In the genomic region with DNA sequence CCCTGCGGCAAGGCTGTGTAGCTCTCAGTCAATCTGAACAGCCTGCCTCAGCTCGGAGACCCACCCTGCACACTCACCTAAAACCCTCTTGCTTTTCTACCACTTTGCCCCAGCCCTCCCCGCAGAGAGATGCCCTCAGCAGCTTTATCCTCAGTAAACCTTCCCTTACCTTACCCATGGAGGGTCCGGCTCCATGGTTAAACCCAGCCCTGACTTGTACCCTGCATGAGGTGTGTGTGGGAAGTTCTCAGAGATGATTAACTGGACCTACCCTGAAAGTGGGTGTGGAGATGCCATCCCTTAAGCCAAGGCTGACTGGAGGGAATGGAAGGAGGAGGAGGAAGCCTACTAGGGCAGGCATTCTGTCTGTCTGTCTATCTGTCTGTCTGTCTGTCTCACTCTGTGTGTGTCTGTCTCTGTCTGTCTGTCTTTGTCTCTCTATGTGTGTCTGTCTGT, we compare ENCODE assay signal across 22 mouse cellular contexts.
DNase-seq lines count a peak whose midpoint lies in the region; ATAC-seq lines count a peak whose summit lies in the region.
"Had no signal": no experiment of that assay in that cellular context is flagged by ENCODE, and none has a peak within 500 bp of the region (broad histone marks: within the 10 kb centered on the region; RNA-seq: fewer than 3 reads in every experiment).

No protein-coding gene starts in this region.

- 45% methylated on average over 4 of the region's 4 CpGs for WGBS in kidney, embryonic 14.5 days
- WGBS in midbrain, embryonic 11.5 days: 67% methylated on average over 4 of the region's 4 CpGs
- 62% methylated on average over 4 of the region's 4 CpGs for WGBS in midbrain, embryonic 13.5 days

- H3K9ac ChIP-seq in kidney, embryonic 14.5 days (ENCODE audit: low read depth, low read length): no peak overlapping the region
- H3K9ac ChIP-seq in midbrain, embryonic 11.5 days (ENCODE audit: low read length): no peak overlapping the region
- H3K9ac ChIP-seq in midbrain, embryonic 13.5 days (replicated peaks): no peak overlapping the region
- H3K9ac ChIP-seq: embryonic facial prominence, embryonic 15.5 days; forebrain, embryonic 15.5 days; hindbrain, embryonic 12.5 days had no signal

- H3K4me1 ChIP-seq in kidney, embryonic 14.5 days (ENCODE audit: control insufficient read depth, insufficient read depth, low read length): peaks cover 25% of the 10 kb centered on the region
- no peaks in the 10 kb centered on the region for H3K4me1 ChIP-seq in midbrain, embryonic 11.5 days (ENCODE audit: control insufficient read depth, insufficient read depth, low read length)
- H3K4me1 ChIP-seq in midbrain, embryonic 13.5 days (replicated peaks): 0 out of 2 replicates have a peak, but pooled peaks cover 6% of the 10 kb centered on the region
- H3K4me1 ChIP-seq: embryonic facial prominence, embryonic 15.5 days; forebrain, embryonic 15.5 days; heart, embryonic 10.5 days had no signal

- H3K9me3 ChIP-seq in kidney, embryonic 14.5 days (ENCODE audit: control insufficient read depth, low read length): no peaks in the 10 kb centered on the region
- no peaks in the 10 kb centered on the region for H3K9me3 ChIP-seq in midbrain, embryonic 11.5 days (ENCODE audit: control insufficient read depth, low read length)
- no peaks in the 10 kb centered on the region for H3K9me3 ChIP-seq in midbrain, embryonic 13.5 days
- H3K9me3 ChIP-seq: embryonic facial prominence, embryonic 15.5 days; forebrain, embryonic 15.5 days; hindbrain, embryonic 12.5 days had no signal

- no peaks in the 10 kb centered on the region for H3K36me3 ChIP-seq in kidney, embryonic 14.5 days (ENCODE audit: control insufficient read depth, insufficient read depth, low read length)
- no peaks in the 10 kb centered on the region for H3K36me3 ChIP-seq in midbrain, embryonic 11.5 days (ENCODE audit: control insufficient read depth, insufficient read depth, low read length)
- no peaks in the 10 kb centered on the region for H3K36me3 ChIP-seq in midbrain, embryonic 13.5 days
- H3K36me3 ChIP-seq: embryonic facial prominence, embryonic 15.5 days; forebrain, embryonic 15.5 days; heart, embryonic 10.5 days; hindbrain, embryonic 12.5 days had no signal

- ATAC-seq in kidney, embryonic 14.5 days (ENCODE audit: low FRiP score, low TSS enrichment): peak; percentile 65
- ATAC-seq in midbrain, embryonic 11.5 days (ENCODE audit: low FRiP score): no peak
- ATAC-seq in midbrain, embryonic 13.5 days: no peak
- ATAC-seq: forebrain, embryonic 15.5 days had no signal

- H3K4me2 ChIP-seq in kidney, embryonic 14.5 days (replicated peaks; ENCODE audit: low read depth, low read length): peak overlapping the region; percentile 17; the same call in 1 of the 2 replicates
- no peak overlapping the region for H3K4me2 ChIP-seq in midbrain, embryonic 11.5 days
- H3K4me2 ChIP-seq in midbrain, embryonic 13.5 days (replicated peaks): no peak overlapping the region
- H3K4me2 ChIP-seq: embryonic facial prominence, embryonic 15.5 days; forebrain, embryonic 15.5 days; hindbrain, embryonic 12.5 days had no signal

- no peaks in the 10 kb centered on the region for H3K27me3 ChIP-seq in kidney, embryonic 14.5 days (ENCODE audit: control insufficient read depth, insufficient read depth, low read length)
- H3K27me3 ChIP-seq in midbrain, embryonic 11.5 days (ENCODE audit: control insufficient read depth, insufficient read depth, low read length): no peaks in the 10 kb centered on the region
- 0 out of 2 replicates have a peak, but pooled peaks cover 3% of the 10 kb centered on the region for H3K27me3 ChIP-seq in midbrain, embryonic 13.5 days
- H3K27me3 ChIP-seq: embryonic facial prominence, embryonic 15.5 days; forebrain, embryonic 15.5 days had no signal

- peak; percentile 27 to 39 for DNase-seq in kidney, adult 8-10 months
- peak; percentile 28 for DNase-seq in kidney, postnatal 10 days
- peak; percentile 51 to 71 for DNase-seq in kidney, postnatal 4 days
- DNase-seq in midbrain, embryonic 11.5 days (ENCODE audit: low spot score, missing footprints): no peak
- DNase-seq in adrenal gland, adult 8-10 months: no peak
- DNase-seq: adrenal gland, adult 2 months; adrenal gland, postnatal 36 days; cerebellum, adult 11 months; cerebellum, adult 8-10 months; cerebellum, postnatal 14 days; embryo, embryonic 11 days; gastrocnemius, postnatal 10 days; heart, adult 18-20 months; heart, postnatal 10 days; heart, postnatal 4 days had no signal

- no peak overlapping the region for H3K4me3 ChIP-seq in kidney, embryonic 14.5 days (ENCODE audit: low read length)
- H3K4me3 ChIP-seq in midbrain, embryonic 11.5 days (ENCODE audit: low read depth, low read length): no peak overlapping the region
- H3K4me3 ChIP-seq in midbrain, embryonic 13.5 days (replicated peaks): no peak overlapping the region
- H3K4me3 ChIP-seq: embryonic facial prominence, embryonic 15.5 days; erythroblast, embryonic 14.5 days; forebrain, embryonic 15.5 days; heart, embryonic 10.5 days; hindbrain, embryonic 12.5 days had no signal

- H3K27ac ChIP-seq in kidney, embryonic 14.5 days (ENCODE audit: low read depth, low read length): peak overlapping the region; percentile 59; the same call in 1 of the 2 replicates
- H3K27ac ChIP-seq in midbrain, embryonic 11.5 days (ENCODE audit: low read depth, low read length): no peak overlapping the region
- no peak overlapping the region for H3K27ac ChIP-seq in midbrain, embryonic 13.5 days
- H3K27ac ChIP-seq: embryonic facial prominence, embryonic 15.5 days; forebrain, embryonic 15.5 days; heart, embryonic 10.5 days; hindbrain, embryonic 12.5 days had no signal

Comparison
In these comparisons a context has a peak if more than half of its experiments do, and no peak if none do; other contexts are left out.
1. DNase-seq: peak in kidney, adult 8-10 months (2 of 2), kidney, postnatal 10 days (single experiment) and kidney, postnatal 4 days (2 of 2); none in midbrain, embryonic 11.5 days (single experiment) and adrenal gland, adult 8-10 months (single experiment).